Mouse (Mus musculus) cerebellum, postnatal 14 days (tissue): ENCODE measurements at regions not wholly inside any gene's neighbourhood (a gene's known extent, or its start where the extent isn't known, plus 50 kb on each side); places are given as distances from the start of the nearest gene placed in this dataset.

Experiments
- DNase-seq, 2 experiments: peaks; one replicate each; pipeline ENCODE4 v3.0.0; 2021; ENCODE audit warnings: mixed read lengths in 2 of 2

GRCm38 (mm10) chr17:51528161-51528560 lies 304.9 kb downstream of the Satb1 start:
- DNase-seq = no peak

DNA sequence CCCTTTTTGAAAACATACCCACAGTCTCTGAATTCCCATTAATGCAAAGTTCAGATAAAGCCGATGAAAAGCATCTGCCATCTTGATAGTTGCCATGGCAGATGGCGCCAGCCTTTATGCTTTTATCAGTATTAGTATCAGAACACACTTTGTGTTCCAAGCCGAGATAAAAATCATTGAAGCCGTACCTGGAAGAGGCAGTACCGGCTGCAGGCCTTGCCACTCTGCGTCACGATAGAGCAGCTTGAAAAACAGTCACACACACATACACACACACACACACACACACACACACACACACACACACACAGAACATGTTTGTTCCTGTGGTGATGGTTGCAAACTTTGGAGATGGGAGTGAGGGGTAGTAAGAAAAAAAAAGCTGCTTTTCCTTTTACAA lies 306.2 kb downstream of the Satb1 start:
- DNase-seq = no peak

DNA sequence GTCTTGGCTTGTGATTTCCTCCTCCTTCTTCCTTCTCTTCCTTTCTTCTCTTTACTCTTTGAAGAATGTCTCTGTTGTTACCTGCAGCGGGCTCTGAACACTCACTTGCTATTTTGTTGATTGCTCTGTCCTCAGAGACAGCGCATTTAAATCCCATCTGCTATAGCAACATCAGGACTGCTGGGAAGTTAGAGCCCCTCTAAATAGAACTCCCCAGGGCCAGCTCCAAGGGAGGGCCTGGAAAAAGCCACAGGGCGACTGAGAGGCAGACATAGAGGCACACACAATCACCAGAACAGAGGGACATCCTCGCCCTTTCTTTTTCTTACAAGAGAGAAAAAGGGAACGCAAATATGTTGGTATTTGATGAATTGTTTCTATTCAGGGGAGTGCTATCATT lies 306.6 kb downstream of the Satb1 start:
- no peak for DNase-seq

DNA sequence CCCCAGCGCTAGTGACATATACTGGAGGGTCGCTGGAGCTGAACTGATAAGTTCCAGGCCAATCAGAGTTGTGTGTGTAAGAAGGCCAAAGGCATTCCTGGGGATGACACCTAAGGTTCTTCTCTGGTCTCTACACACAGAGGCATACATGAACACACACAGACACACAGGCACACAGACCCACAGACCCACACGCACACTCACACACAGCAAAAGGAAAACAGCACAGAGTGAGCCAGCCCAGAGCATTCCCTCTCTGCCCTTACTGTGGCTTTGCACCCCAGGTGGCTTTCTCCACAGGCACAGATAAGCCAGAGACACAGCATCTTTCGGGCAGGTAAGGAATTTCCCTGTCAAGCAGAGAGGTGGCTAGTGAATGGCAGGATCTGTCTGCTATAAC lies 307.1 kb downstream of the Satb1 start:
- no peak for DNase-seq

- no peak for DNase-seq
These were observed 307.9 kb downstream of the Satb1 start for GRCm38 (mm10) chr17:51525219-51525618.

GRCm38 (mm10) chr17:51511917-51512316 lies 321.2 kb downstream of the Satb1 start:
- DNase-seq = no peak

DNA sequence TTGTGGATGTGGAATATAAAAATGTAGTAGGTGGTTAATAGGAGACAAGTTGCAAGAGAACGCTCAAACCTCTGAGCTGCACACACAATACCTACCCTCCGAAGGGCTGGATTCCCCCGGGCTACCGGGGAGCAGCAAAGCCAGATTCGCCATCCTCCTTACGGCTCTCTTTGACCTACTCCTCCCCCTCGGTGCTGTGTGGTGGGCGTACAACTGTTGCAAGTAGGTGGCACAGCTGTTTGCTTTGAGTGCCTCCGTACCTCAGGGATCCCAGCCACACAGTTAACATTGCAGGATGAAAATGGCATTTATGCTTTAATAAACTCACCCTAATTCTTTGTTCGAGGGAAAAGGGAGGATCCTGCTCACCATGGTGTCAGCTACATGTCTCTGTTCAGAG lies 321.6 kb upstream of the Tbc1d5 start:
- no peak for DNase-seq

GRCm38 (mm10) chr17:51499541-51499940 lies 320.4 kb upstream of the Tbc1d5 start:
- no peak for DNase-seq

DNA sequence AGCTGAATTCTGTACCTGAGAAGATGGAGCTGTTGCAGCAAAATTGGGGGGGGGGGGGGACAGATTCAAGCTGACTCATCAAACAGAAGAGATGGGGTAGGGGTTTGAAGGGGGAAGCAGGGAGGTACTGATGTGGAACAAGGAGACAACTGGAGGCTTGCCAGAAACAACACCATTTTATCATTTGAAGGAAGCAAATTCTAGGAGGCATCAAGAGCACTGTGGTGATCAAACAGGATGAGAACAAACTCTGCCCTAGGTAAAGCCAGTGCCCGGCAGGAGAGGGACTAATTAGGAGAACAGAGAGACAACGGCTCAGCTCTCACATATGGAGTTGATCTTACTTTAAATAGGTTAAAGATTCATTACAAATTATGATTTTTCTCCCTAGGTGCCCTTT lies 315.9 kb upstream of the Tbc1d5 start:
- no peak for DNase-seq

- no peak for DNase-seq
These were observed 310.2 kb upstream of the Tbc1d5 start for GRCm38 (mm10) chr17:51489386-51489785.

GRCm38 (mm10) chr17:51487918-51488445 lies 308.8 kb upstream of the Tbc1d5 start:
- no peak for DNase-seq

GRCm38 (mm10) chr17:51477810-51478209 lies 298.7 kb upstream of the Tbc1d5 start:
- DNase-seq = peak; percentile 14 to 35

- no peak for DNase-seq
These were observed 298.3 kb upstream of the Tbc1d5 start for GRCm38 (mm10) chr17:51477404-51477803.

DNA sequence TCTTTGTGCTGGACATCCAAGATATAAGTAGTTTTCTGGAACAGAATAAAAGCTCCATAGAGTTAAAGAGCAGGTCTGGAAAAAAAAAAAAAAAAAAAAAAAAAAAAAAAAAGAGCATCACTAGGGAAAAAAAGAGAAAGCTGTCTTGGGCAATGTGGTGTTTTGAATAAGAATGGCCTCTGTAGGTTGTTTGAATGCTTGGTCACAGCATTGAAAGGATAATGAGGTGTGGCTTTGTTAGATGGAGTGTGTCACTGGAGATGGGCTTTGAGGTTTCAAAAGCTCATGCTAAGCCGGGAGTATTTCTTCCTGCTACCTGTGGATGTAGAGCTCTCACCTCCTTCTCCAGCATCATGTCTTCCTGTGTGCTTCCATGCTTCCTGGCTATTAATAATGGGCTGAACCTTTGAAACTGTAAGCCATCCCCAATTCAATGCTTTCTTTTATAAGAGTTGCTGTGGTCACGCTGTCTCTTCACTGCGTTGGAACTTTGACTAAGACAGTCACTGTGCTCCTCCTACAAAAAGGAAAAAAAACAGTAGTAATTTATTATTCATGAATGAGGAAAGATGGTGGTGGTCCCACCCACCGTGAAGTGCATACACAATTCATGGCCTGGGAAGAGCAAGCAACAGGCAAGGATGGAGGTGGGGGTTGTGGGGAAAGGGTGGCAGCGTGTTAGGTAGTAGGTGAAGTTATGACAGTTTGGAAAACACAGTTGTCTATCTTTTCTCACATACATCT lies 283.2 kb upstream of the Tbc1d5 start:
- DNase-seq = no peak

DNA sequence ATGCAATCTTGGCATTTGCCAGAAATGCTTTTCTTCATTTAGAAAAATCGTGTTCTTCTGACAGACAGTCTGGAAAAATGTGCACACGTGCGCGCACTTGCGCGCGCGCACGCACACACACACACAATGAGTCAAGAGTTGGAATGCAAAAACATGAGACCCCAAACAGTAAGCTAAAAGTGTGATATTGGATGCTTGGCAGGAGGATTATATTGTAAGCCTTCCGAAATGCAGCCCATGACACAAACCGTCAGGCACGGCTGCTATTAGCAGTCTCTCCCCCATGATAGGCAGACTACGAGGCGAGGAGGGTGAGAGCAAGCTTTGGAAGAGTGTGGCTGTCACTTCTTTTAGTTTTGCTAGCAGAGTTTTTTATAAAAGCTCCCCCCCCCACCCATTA lies 282.1 kb upstream of the Tbc1d5 start:
- no peak for DNase-seq

DNA sequence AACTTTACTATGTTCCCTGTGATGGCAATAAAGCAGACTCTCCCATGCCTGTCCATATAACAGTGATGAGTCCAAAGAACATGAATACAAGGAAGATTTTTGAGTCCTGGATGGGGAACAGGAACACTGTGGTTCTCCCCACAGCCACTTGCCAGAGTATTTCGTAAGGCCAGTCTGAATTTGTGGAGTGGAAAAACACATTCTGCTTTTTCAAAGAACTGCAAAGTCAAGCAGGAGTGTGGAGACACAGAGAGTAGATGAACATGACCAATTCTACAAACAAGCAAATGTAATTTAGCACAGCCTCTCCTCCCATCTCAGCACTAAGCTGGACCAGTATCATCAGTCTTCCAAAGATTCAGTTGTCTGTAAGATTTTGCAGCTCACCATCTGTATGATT lies 280.0 kb upstream of the Tbc1d5 start:
- DNase-seq = no peak

GRCm38 (mm10) chr17:51415746-51416145 lies 236.6 kb upstream of the Tbc1d5 start:
- DNase-seq = peak; percentile 23 to 53

GRCm38 (mm10) chr17:51414304-51414703 lies 235.2 kb upstream of the Tbc1d5 start:
- no peak for DNase-seq

DNA sequence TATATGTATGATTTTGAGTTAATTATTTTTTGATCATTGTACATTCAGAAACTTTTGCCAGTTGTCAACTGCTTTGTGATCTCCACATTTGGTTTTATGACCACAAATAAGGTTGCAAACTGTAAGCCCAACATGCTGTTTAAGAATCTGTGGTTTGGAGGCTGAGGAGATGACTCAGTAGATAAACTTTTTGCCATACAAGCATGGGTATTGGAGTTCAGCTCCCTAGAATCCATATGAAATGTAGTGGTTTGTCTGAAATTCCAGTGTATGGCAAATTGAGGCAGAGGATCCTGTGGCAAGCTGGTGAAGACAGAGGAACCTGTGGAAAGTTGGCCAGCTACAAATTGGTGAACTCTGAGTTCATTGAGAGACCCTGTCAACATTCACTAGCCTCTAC lies 234.6 kb upstream of the Tbc1d5 start:
- no peak for DNase-seq

GRCm38 (mm10) chr17:51411545-51412094 lies 232.5 kb upstream of the Tbc1d5 start:
- peak; percentile 13 for DNase-seq

- no peak for DNase-seq
These were observed 229.7 kb upstream of the Tbc1d5 start for GRCm38 (mm10) chr17:51408894-51409293.

DNA sequence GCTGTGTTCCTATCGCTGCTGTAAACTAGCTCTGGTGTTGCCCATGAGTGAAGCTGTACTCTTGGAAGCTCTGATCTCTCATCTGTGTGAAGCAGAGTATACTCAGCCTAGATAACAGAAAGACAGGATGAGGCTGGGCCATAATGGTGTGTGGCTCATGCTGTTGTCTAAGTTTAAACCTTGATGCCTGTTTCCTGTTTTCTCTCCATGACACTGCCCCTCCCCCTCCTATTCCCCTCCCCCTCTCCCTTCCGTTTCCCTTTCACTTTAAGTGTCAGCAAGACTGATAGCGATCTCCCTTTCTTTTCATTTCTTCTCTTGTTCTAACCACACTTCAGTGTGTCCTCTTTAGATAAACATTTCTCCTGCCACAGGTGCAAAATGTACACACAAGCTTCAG lies 229.2 kb upstream of the Tbc1d5 start:
- no peak for DNase-seq

- DNase-seq = no peak
These were observed 227.9 kb upstream of the Tbc1d5 start for GRCm38 (mm10) chr17:51407046-51407445.

DNA sequence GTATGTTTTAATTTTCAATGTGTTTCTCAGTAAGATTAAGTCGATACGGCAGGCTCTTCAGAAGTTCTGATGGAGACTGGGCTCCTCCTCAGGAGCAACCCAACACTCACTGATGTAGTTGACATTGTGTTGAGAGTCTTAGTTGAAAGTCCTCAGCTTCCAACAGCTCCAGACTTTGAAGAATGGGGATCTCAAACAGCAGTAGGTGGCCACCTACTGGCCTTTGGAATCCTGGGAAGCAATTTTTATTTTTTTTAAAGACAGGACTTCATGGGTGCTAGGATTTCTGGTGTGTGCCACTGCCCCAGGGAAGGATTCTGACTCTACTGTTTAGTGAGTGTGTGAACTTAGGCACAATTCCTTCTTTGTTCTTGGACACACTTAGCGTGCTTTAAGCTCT lies 225.9 kb upstream of the Tbc1d5 start:
- DNase-seq = no peak

GRCm38 (mm10) chr17:51397973-51398372 lies 218.8 kb upstream of the Tbc1d5 start:
- DNase-seq = no peak
